Mouse (Mus musculus) cerebellum, adult 2 months (tissue): Measurements from ENCODE around the gene Lysmd3. TPM values are rescaled to one million over a fixed set of nuclear protein-coding genes. Genes with fewer than 3 reads are reported as not detected.
"Not testable (repeated sequence)": the region's sequence is repeated elsewhere in the genome, so short reads cannot be mapped to it uniquely, and the experiment has no call there.

Source experiments
- DNase-seq, 2 experiments: peaks; one replicate each; pipeline ENCODE4 v3.0.0; 2021
- H3K27ac ChIP-seq: fragments of 200-500 bp; 2 replicates; pipeline ENCODE4 v1.5.1; 2012; ENCODE audit warnings: low read length, control low read depth, inconsistent platforms; ENCODE audit not compliant: insufficient read depth
- H3K27me3 ChIP-seq: fragments of 200-500 bp; 2 replicates; pipeline ENCODE4 v1.6.1; 2012; ENCODE audit warnings: inconsistent platforms, mild to moderate bottlenecking, low read length, moderate library complexity; ENCODE audit not compliant: control insufficient read depth, insufficient read depth
- H3K4me1 ChIP-seq: fragments of 200-500 bp; 2 replicates; pipeline ENCODE4 v1.6.1; 2011; ENCODE audit warnings: low read length; ENCODE audit not compliant: control insufficient read depth, insufficient read depth
- H3K4me3 ChIP-seq: fragments of 200-500 bp; replicated peaks from 2 replicates; pipeline ENCODE3; 2011; ENCODE audit warnings: mild to moderate bottlenecking, low read depth, low read length, control low read depth; ENCODE audit not compliant: insufficient read depth
- CTCF ChIP-seq: fragments of 200-500 bp; IDR thresholded peaks from 2 replicates; pipeline ENCODE4 v1.5.1; 2011; ENCODE audit warnings: low read depth, mild to moderate bottlenecking, control low read depth, low read length, moderate library complexity, borderline replicate concordance; ENCODE audit not compliant: insufficient read depth
- POLR2A ChIP-seq: fragments of 200-500 bp; IDR thresholded peaks from 2 replicates; pipeline ENCODE4 v1.6.1; 2011; ENCODE audit warnings: low read length, control low read depth, borderline replicate concordance; ENCODE audit not compliant: insufficient read depth
- WGBS: fragments of 180-500 bp; shearing (Covaris S2); methylation state at CpG from one replicate; pipeline ENCODE4 v1.1.7; 2018; 5-methylcytosine and 5-hydroxymethylcytosine counted together
- polyA plus RNA-seq: library from polyadenylated mRNA; depleted of rRNA; stranded (reverse); fragments of >200 nt; gene quantifications from 2 replicates; pipeline ENCODE4 v1.2.3, GENCODE M21; 2012; rRNA removed

Lysmd3 gene
- 10.3 and 10.9 TPM in 2 replicates for polyA plus RNA-seq

- TF ChIP-seq CTCF (no peak), POLR2A (peak; percentile 87)
- peak; percentile 95 to 96 for DNase-seq
- Histone ChIP-seq H3K4me3 (peak within 1 kb of the TSS; percentile 93), H3K27ac (peak within 1 kb of the TSS; percentile 81), H3K4me1 (peaks cover 8% of the 10 kb centered on the region; the same call in 1 of the 2 replicates), H3K27me3 (no peaks in the 10 kb centered on the region)
- under 1% methylated on average over 73 of the region's 73 CpGs for WGBS
Observed at GRCm38 (mm10) chr13:81657351-81658052, at the start of gene Lysmd3. Lysmd3 (plus strand) TSS chr13:81657663.

GRCm38 (mm10) chr13:81610349-81610748 lies 47.1 kb upstream of the Lysmd3 start:
- H3K4me3 ChIP-seq, result no peak overlapping the region
- DNase-seq, result no peak
- TF ChIP-seq CTCF (no peak), POLR2A (no peak)
- H3K4me1 ChIP-seq, result no peaks in the 10 kb centered on the region
- WGBS, result 91% methylated on average over 4 of the region's 4 CpGs
- H3K27ac ChIP-seq, result no peak overlapping the region
- H3K27me3 ChIP-seq, result no peaks in the 10 kb centered on the region

GRCm38 (mm10) chr13:81627861-81628260 lies 29.6 kb upstream of the Lysmd3 start:
- H3K4me3 ChIP-seq, H3K4me1 ChIP-seq, H3K27ac ChIP-seq, H3K27me3 ChIP-seq, DNase-seq: not testable (repeated sequence)
- 35% methylated on average over 1 of the region's 1 CpGs for WGBS

DNA sequence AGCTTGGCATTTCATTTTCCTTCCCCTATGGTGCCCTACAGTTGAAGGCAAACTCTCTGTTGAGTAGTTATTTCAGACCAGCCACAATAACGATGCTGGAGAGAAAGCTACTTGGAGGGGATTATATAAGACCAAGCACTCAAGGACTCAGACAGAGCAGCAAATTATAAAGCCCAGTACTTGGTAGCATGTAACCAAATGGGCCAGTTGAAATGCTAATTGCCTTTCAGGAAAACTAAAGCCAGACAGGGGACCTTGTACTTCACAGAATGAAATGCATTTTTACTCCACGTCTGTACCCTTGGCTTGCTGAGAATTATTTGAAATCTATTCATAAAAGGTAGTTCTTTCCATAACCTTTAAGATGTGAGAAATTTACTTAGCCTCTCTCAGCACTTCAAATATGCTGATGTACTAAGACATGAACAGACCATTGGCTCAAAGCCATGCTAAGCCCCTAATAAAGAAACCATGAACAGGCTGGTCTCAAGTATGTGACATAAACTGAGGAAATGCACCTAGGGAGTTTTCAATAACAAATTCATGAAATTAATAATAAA lies 28.8 kb upstream of the Lysmd3 start:
- Histone ChIP-seq H3K27me3 (no peaks in the 10 kb centered on the region), H3K4me1 (no peaks in the 10 kb centered on the region), H3K4me3 (no peak overlapping the region), H3K27ac (no peak overlapping the region)
- TF ChIP-seq POLR2A (no peak), CTCF (no peak)
- no peak for DNase-seq
- 43% methylated on average over 2 of the region's 2 CpGs for WGBS

DNA sequence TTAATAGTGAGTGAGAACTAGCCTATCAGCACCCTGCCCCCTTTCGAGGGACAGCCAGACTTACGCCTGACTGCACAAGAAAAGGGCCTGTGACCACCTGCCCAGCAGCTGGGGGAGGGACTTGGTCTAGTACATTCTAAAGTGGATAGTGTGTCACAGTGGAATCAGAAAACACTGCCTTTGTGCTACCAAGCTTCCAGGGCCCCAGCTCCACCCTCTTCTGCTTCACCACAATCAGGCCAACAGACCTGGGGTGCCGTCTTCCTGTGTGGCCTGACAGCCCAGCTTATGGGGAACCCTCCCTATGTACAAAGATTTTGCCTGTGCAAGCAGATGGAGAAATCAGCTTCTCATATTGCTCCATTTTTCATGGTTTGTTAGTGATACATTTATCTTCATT lies 28.1 kb upstream of the Lysmd3 start:
- DNase-seq, result no peak
- Histone ChIP-seq H3K4me1 (no peaks in the 10 kb centered on the region), H3K27ac (no peak overlapping the region), H3K27me3 (no peaks in the 10 kb centered on the region), H3K4me3 (no peak overlapping the region)
- TF ChIP-seq CTCF (no peak), POLR2A (no peak)
- 49% methylated on average over 3 of the region's 3 CpGs for WGBS

GRCm38 (mm10) chr13:81630566-81630965 lies 26.9 kb upstream of the Lysmd3 start:
- Histone ChIP-seq H3K4me3 (no peak overlapping the region), H3K4me1 (no peaks in the 10 kb centered on the region), H3K27ac (no peak overlapping the region), H3K27me3 (no peaks in the 10 kb centered on the region)
- 50% methylated on average over 5 of the region's 5 CpGs for WGBS
- no peak for TF ChIP-seq CTCF
- TF ChIP-seq POLR2A, result no peak
- no peak for DNase-seq

DNA sequence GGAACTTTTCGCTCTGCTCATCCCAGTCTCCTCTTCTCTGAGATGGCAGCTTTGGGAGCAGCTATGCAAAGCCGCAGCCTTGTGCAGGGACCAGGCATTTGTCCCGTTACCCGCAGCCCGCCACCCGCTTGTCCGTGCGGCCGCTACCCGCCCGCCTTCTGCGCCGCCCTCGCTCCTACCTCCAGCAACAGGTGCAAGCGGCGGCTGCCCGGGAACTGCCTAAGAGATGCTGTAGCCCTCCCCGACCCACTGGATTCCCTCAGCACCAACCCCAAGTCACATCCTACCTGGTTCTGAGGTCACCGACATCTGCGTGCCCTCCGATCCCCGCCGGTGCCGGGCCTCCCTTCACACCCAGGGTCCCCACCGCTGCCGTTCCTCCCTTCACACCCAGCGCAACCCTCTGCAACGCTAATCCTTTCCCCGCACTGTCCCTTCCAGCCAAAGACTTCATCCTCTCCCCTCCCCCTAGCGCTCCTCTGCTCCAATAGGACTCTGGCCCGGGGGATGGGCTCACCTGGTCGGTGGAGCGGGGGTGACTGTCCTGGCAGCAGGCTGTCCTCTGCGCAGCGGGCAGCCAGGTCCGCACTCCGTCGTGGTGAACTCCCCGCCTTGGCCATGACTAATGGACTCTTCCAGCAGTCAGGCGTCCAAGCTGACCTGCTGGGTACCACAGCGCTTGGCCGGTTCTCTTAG lies 24.6 kb upstream of the Lysmd3 start, which contains the start of gene Adgrv1:
TSS of gene Adgrv1 (minus strand) at position 435 of the 696 bp plus-strand sequence.
- Histone ChIP-seq H3K27me3 (no peaks in the 10 kb centered on the region), H3K4me1 (no peaks in the 10 kb centered on the region), H3K4me3 (peak within 1 kb of the TSS; percentile 51), H3K27ac (no peak within 1 kb of the TSS)
- DNase-seq, result peak; percentile 79 to 89
- under 1% methylated on average over 42 of the region's 42 CpGs for WGBS
- TF ChIP-seq CTCF, result no peak
- no peak for TF ChIP-seq POLR2A

DNA sequence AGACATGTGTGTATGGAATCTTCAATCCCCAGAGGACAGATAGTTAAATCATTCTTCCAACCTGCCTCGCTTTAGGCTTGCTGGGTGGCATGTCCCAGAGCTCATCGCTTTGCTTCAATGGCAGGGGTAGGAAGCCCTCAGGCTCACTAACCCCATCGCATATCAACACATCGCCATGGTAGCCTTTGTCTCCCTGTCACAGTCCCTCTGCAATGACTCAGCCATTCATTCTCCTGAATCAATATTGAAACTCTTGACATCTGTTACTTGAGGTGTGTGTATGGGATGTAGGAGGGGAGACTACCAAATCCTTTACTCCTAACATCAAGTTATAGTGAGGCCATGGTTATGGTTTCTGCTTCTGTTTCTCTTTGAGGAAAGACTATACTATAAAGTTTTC lies 17.8 kb upstream of the Lysmd3 start:
- no peak overlapping the region for H3K27ac ChIP-seq
- H3K4me3 ChIP-seq, result no peak overlapping the region
- H3K4me1 ChIP-seq, result no peaks in the 10 kb centered on the region
- H3K27me3 ChIP-seq, result no peaks in the 10 kb centered on the region
- WGBS, result 19% methylated on average over 4 of the region's 4 CpGs
- no peak for DNase-seq
- TF ChIP-seq CTCF, result no peak
- TF ChIP-seq POLR2A, result no peak
